Mouse (Mus musculus): Measurements from ENCODE around the gene Shc3.

DNA sequence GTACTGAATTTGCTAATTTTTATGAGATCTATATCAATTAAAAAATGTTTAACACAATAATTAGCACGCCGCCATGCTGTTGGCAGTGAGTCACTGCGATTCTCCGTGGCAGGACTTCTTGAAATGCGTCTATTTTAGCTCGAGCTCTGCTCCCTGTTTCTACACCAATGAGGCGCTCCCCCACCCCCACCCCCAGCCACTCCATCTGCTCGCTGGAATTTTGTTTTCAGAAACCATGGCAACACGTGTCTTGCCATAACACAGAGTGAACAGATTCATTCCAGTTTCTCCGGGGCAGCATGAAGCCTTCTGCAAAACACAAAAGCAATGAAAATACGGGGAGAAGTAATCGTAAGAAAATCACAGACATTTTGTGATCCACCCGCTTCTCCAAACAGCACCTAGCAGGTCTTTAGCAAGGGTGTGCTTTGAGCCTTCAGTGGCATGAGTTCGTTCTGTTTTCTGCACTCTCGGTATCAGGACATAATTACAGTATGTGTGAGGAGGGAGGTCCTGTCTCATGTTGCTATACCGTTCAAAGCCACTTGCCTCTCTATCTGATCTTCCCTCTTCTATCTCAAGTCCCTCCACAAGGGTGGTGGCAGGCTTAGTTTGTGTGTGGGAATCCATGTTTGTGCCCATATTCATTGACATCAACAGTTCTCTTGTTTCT is 34.1 kb upstream of the Shc3 start:
- TF ChIP-seq CTCF (IDR thresholded peaks at IDR 0.05; ENCODE audit: borderline replicate concordance, extremely low read depth, insufficient read depth, insufficient read length) (no peak), POLR2A (IDR thresholded peaks at IDR 0.05; ENCODE audit: borderline replicate concordance, extremely low read depth, insufficient read depth, insufficient read length, poor library complexity, severe bottlenecking) (no peak)
